In genomic region chr5:21677939-21678338, GRCm38 (mm10) we compare ENCODE assay signal across 16 mouse cellular contexts. TPM values are rescaled to one million over a fixed set of nuclear protein-coding genes. Genes with fewer than 3 reads are reported as not detected.
A peak's percentile ranks its signal among the peaks of the same experiment; 100 is the strongest.
DNase-seq lines count a peak whose midpoint lies in the region.
"Had no signal": no experiment of that assay in that cellular context is flagged by ENCODE, and none has a peak within 500 bp of the region (broad histone marks: within the 10 kb centered on the region; RNA-seq: fewer than 3 reads in every experiment).

No protein-coding gene starts in this region.

- peak; percentile 41 for DNase-seq in heart, adult 11 months
- DNase-seq in heart, postnatal 25 days (ENCODE audit: low spot score): no peak
- peak; percentile 30 for DNase-seq in lung, postnatal 10 days
- no peak for DNase-seq in lung, postnatal 25 days (ENCODE audit: low spot score)
- peak; percentile 58 for DNase-seq in NIH3T3 (ENCODE audit: low read depth)
- DNase-seq in adrenal gland, postnatal 36 days: peak; percentile 51 to 71
- DNase-seq in frontal cortex, postnatal 10 days (ENCODE audit: low spot score in 2 of 2): no peak
- DNase-seq: cerebellum, adult 9-11 months; gastrocnemius, adult 2 months; heart, adult 18-20 months; kidney, adult 18-20 months; liver, embryonic 13.5 days; lung, embryonic 14.5 days; retina, postnatal 1 day; thymus, postnatal 36 days had no signal

- intact Hi-C loops in heart, postnatal 25 days (cut with DNase I): no loop called here

RNA-seq across cellular contexts. Expression of gene Napepld, which starts 23.3 kb away (rescaled TPM):
- 1 to 10 TPM; 4.5 to 5.4 TPM for total RNA-seq in heart, postnatal 25 days (2021)
- total RNA-seq in adrenal gland, postnatal 36 days (2021): 10 to 100 TPM; 26.4 to 48.6 TPM

RNA-seq across cellular contexts. Expression of gene Armc10, which starts 32.3 kb away (rescaled TPM):
- total RNA-seq in heart, postnatal 25 days (2021): 1 to 10 TPM; 6.6 to 7.8 TPM
- 10 to 100 TPM; 11.4 to 28.0 TPM for total RNA-seq in adrenal gland, postnatal 36 days (2021)

RNA-seq across cellular contexts. Expression of gene Fbxl13, which starts 32.5 kb away (rescaled TPM):
- not detected for total RNA-seq in heart, postnatal 25 days (2021)
- not detected for total RNA-seq in adrenal gland, postnatal 36 days (2021)
- total RNA-seq: heart, adult 18-20 months; hematopoietic stem cell, adult 5-6 weeks had no signal

RNA-seq across cellular contexts. Expression of gene Pmpcb, which starts 59.0 kb away (rescaled TPM):
- total RNA-seq in heart, postnatal 25 days (2021): 100 to 1,000 TPM; 241 to 242 TPM
- total RNA-seq in adrenal gland, postnatal 36 days (2021): 100 to 1,000 TPM; 256 to 300 TPM

Comparison
In these comparisons a context has a peak if more than half of its experiments do, and no peak if none do; other contexts are left out.
1. DNase-seq: peak in heart, adult 11 months (single experiment), lung, postnatal 10 days (single experiment), NIH3T3 (single experiment) and adrenal gland, postnatal 36 days (2 of 2); none in heart, postnatal 25 days (single experiment), lung, postnatal 25 days (single experiment) and frontal cortex, postnatal 10 days (0 of 2).
2. RNA of gene Napepld, which starts 23.3 kb away (total RNA-seq): 26.4 to 48.6 TPM in adrenal gland, postnatal 36 days; 4.5 to 5.4 TPM in heart, postnatal 25 days; every median in the first group is over 4 times any median in the second.